Mouse (Mus musculus): Measurements from ENCODE around the gene Gm29276. TPM values are rescaled to one million over a fixed set of nuclear protein-coding genes. Genes with fewer than 3 reads are reported as not detected.

Gene Gm29276
- polyA plus RNA-seq (2012; rRNA removed) = not detected in 2 replicates

GRCm38 (mm10) chrY:42582150-42582549, at the start of gene Gm29276:
Gm29276 (minus strand) TSS chrY:42582250.

All from central nervous system, embryonic 14 days (tissue).